ENCODE assay signal across 28 mouse cellular contexts in genomic region chrX:50991324-50991723, GRCm38 (mm10). TPM values are rescaled to one million over a fixed set of nuclear protein-coding genes. Genes with fewer than 3 reads are reported as not detected.
DNase-seq lines count a peak whose midpoint lies in the region; ATAC-seq and TF ChIP-seq lines count a peak whose summit lies in the region.
"Had no signal": no experiment of that assay in that cellular context is flagged by ENCODE, and none has a peak within 500 bp of the region (broad histone marks: within the 10 kb centered on the region; RNA-seq: fewer than 3 reads in every experiment).

No protein-coding gene starts in this region.

- H3K27me3 ChIP-seq in embryonic facial prominence, embryonic 14.5 days (replicated peaks; ENCODE audit: control insufficient read depth, insufficient read depth, low read length) = no peaks in the 10 kb centered on the region
- peaks cover 22% of the 10 kb centered on the region; the same call in 1 of the 2 replicates for H3K27me3 ChIP-seq in embryonic facial prominence, embryonic 10.5 days (replicated peaks; ENCODE audit: low read depth, poor library complexity, severe bottlenecking)
- no peaks in the 10 kb centered on the region; the same call in 1 of the 2 replicates for H3K27me3 ChIP-seq in stomach, embryonic 16.5 days (ENCODE audit: control insufficient read depth, insufficient read depth, low read length)
- no peaks in the 10 kb centered on the region for H3K27me3 ChIP-seq in stomach, postnatal 0 days (ENCODE audit: control insufficient read depth, insufficient read depth, low read length)
- no peaks in the 10 kb centered on the region for H3K27me3 ChIP-seq in liver, embryonic 12.5 days (replicated peaks)
- H3K27me3 ChIP-seq: CH12.LX; embryonic facial prominence, embryonic 12.5 days; embryonic facial prominence, embryonic 15.5 days; forebrain, embryonic 13.5 days; forebrain, embryonic 15.5 days had no signal

- H3K9me3 ChIP-seq in embryonic facial prominence, embryonic 14.5 days (ENCODE audit: control insufficient read depth, low read length) = no peaks in the 10 kb centered on the region
- no peaks in the 10 kb centered on the region for H3K9me3 ChIP-seq in embryonic facial prominence, embryonic 10.5 days
- no peaks in the 10 kb centered on the region for H3K9me3 ChIP-seq in stomach, embryonic 16.5 days (replicated peaks; ENCODE audit: control insufficient read depth, low read length)
- H3K9me3 ChIP-seq in stomach, postnatal 0 days (ENCODE audit: control insufficient read depth, low read length) = no peaks in the 10 kb centered on the region
- no peaks in the 10 kb centered on the region for H3K9me3 ChIP-seq in liver, embryonic 12.5 days (replicated peaks)
- H3K9me3 ChIP-seq: embryonic facial prominence, embryonic 12.5 days; embryonic facial prominence, embryonic 15.5 days; forebrain, embryonic 13.5 days; forebrain, embryonic 15.5 days; G1E had no signal

- TF ChIP-seq CTCF in stomach, postnatal 0 days (IDR thresholded peaks at IDR 0.05; ENCODE audit: low read depth) = no peak

- peak; percentile 75 for ATAC-seq in embryonic facial prominence, embryonic 14.5 days (ENCODE audit: low read depth)
- ATAC-seq in stomach, embryonic 16.5 days (ENCODE audit: insufficient read depth, low FRiP score) = 0 out of 2 replicates have a peak, but pooled peaks have one; percentile 33
- no peak for ATAC-seq in stomach, postnatal 0 days (ENCODE audit: low FRiP score, low TSS enrichment)
- no peak for ATAC-seq in liver, embryonic 12.5 days
- ATAC-seq: CD4-positive, CD25-positive, alpha-beta regulatory T cell, adult 4 months; forebrain, embryonic 13.5 days; forebrain, embryonic 15.5 days had no signal

- H3K9ac ChIP-seq in embryonic facial prominence, embryonic 14.5 days (ENCODE audit: low read depth, low read length) = no peak overlapping the region
- no peak overlapping the region for H3K9ac ChIP-seq in stomach, embryonic 16.5 days (ENCODE audit: low read length)
- no peak overlapping the region for H3K9ac ChIP-seq in stomach, postnatal 0 days (ENCODE audit: low read length)
- no peak overlapping the region for H3K9ac ChIP-seq in liver, embryonic 12.5 days
- H3K9ac ChIP-seq: embryonic facial prominence, embryonic 12.5 days; embryonic facial prominence, embryonic 15.5 days; forebrain, embryonic 13.5 days; forebrain, embryonic 15.5 days had no signal

- DNase-seq in embryonic facial prominence, embryonic 14.5 days (ENCODE audit: low spot score) = peak; percentile 59
- DNase-seq in embryonic facial prominence, embryonic 10.5 days (ENCODE audit: low spot score) = no peak
- no peak for DNase-seq in stomach, postnatal 0 days (ENCODE audit: low spot score)
- peak; percentile 45 for DNase-seq in urinary bladder, postnatal 14 days (ENCODE audit: low spot score)
- no peak for DNase-seq in urinary bladder, adult 2 months (ENCODE audit: low spot score)
- peak; percentile 31 to 35 for DNase-seq in urinary bladder, postnatal 36 days (ENCODE audit: low spot score in 2 of 2)
- DNase-seq: adrenal gland, adult 2 months; adrenal gland, postnatal 10 days; adrenal gland, postnatal 25 days; B cell, adult 2 months; cerebellum, adult 11 months; cerebellum, adult 18-20 months; cerebellum, adult 8-10 months; cerebellum, adult 9-11 months; cerebellum, postnatal 14 days; cerebellum, postnatal 36 days; embryo, embryonic 11 days had no signal

- no peaks in the 10 kb centered on the region for H3K36me3 ChIP-seq in embryonic facial prominence, embryonic 14.5 days (ENCODE audit: control insufficient read depth, insufficient read depth, low read length)
- H3K36me3 ChIP-seq in embryonic facial prominence, embryonic 10.5 days (replicated peaks) = peaks cover 2% of the 10 kb centered on the region; the same call in 1 of the 2 replicates
- no peaks in the 10 kb centered on the region for H3K36me3 ChIP-seq in stomach, embryonic 16.5 days (ENCODE audit: control insufficient read depth, insufficient read depth, low read length)
- H3K36me3 ChIP-seq in stomach, postnatal 0 days (ENCODE audit: control insufficient read depth, insufficient read depth, low read length) = no peaks in the 10 kb centered on the region
- H3K36me3 ChIP-seq in liver, embryonic 12.5 days = no peaks in the 10 kb centered on the region
- H3K36me3 ChIP-seq: embryonic facial prominence, embryonic 12.5 days; embryonic facial prominence, embryonic 15.5 days; forebrain, embryonic 15.5 days; G1E had no signal

- TF ChIP-seq EP300 in stomach, postnatal 0 days (optimal IDR thresholded peaks at IDR 0.05) = no peak

- H3K4me2 ChIP-seq in embryonic facial prominence, embryonic 14.5 days (ENCODE audit: low read depth, low read length) = no peak overlapping the region
- H3K4me2 ChIP-seq in stomach, embryonic 16.5 days (ENCODE audit: low read depth, low read length) = no peak overlapping the region
- no peak overlapping the region for H3K4me2 ChIP-seq in stomach, postnatal 0 days (replicated peaks; ENCODE audit: low read depth)
- no peak overlapping the region for H3K4me2 ChIP-seq in liver, embryonic 12.5 days
- H3K4me2 ChIP-seq: embryonic facial prominence, embryonic 12.5 days; embryonic facial prominence, embryonic 15.5 days; forebrain, embryonic 13.5 days; forebrain, embryonic 15.5 days had no signal

- no peaks in the 10 kb centered on the region for H3K4me1 ChIP-seq in embryonic facial prominence, embryonic 14.5 days (ENCODE audit: control insufficient read depth, insufficient read depth, low read length)
- no peaks in the 10 kb centered on the region for H3K4me1 ChIP-seq in embryonic facial prominence, embryonic 10.5 days
- no peaks in the 10 kb centered on the region for H3K4me1 ChIP-seq in stomach, embryonic 16.5 days (ENCODE audit: control insufficient read depth, insufficient read depth, low read length)
- no peaks in the 10 kb centered on the region for H3K4me1 ChIP-seq in stomach, postnatal 0 days (replicated peaks; ENCODE audit: control insufficient read depth, insufficient read depth)
- H3K4me1 ChIP-seq in liver, embryonic 12.5 days = no peaks in the 10 kb centered on the region
- H3K4me1 ChIP-seq: embryonic facial prominence, embryonic 12.5 days; embryonic facial prominence, embryonic 15.5 days; forebrain, embryonic 13.5 days; forebrain, embryonic 15.5 days had no signal

- H3K4me3 ChIP-seq in embryonic facial prominence, embryonic 14.5 days (ENCODE audit: low read depth, low read length) = no peak overlapping the region
- no peak overlapping the region for H3K4me3 ChIP-seq in embryonic facial prominence, embryonic 10.5 days
- no peak overlapping the region for H3K4me3 ChIP-seq in stomach, embryonic 16.5 days (replicated peaks; ENCODE audit: low read length)
- no peak overlapping the region for H3K4me3 ChIP-seq in stomach, postnatal 0 days (ENCODE audit: low read depth, low read length)
- H3K4me3 ChIP-seq in liver, embryonic 12.5 days = no peak overlapping the region
- H3K4me3 ChIP-seq: embryonic facial prominence, embryonic 12.5 days; embryonic facial prominence, embryonic 15.5 days; erythroblast, embryonic 14.5 days; forebrain, embryonic 13.5 days; forebrain, embryonic 15.5 days had no signal

- no peak overlapping the region for H3K27ac ChIP-seq in embryonic facial prominence, embryonic 14.5 days (replicated peaks; ENCODE audit: low read depth, low read length)
- no peak overlapping the region for H3K27ac ChIP-seq in embryonic facial prominence, embryonic 10.5 days (replicated peaks)
- no peak overlapping the region for H3K27ac ChIP-seq in stomach, embryonic 16.5 days (ENCODE audit: low read length)
- no peak overlapping the region for H3K27ac ChIP-seq in stomach, postnatal 0 days (replicated peaks)
- no peak overlapping the region for H3K27ac ChIP-seq in liver, embryonic 12.5 days
- H3K27ac ChIP-seq: embryonic facial prominence, embryonic 12.5 days; forebrain, embryonic 13.5 days; forebrain, embryonic 15.5 days had no signal

- WGBS in embryonic facial prominence, embryonic 14.5 days = 86% methylated on average over 5 of the region's 5 CpGs
- WGBS in embryonic facial prominence, embryonic 10.5 days = 90% methylated on average over 5 of the region's 5 CpGs
- 78% methylated on average over 5 of the region's 5 CpGs for WGBS in stomach, embryonic 16.5 days
- WGBS in stomach, postnatal 0 days = 71% methylated on average over 5 of the region's 5 CpGs
- 78% methylated on average over 5 of the region's 5 CpGs for WGBS in liver, embryonic 12.5 days (ENCODE audit: insufficient replicate concordance)

RNA-seq across cellular contexts. Expression of gene Rap2c, which starts 26.5 kb away (rescaled TPM):
- polyA plus RNA-seq in embryonic facial prominence, embryonic 14.5 days (2014; fragmentation: Nextera tagmentation; extraction: Ambion mirVana) = 36.0 and 38.0 TPM in 2 replicates
- polyA plus RNA-seq in embryonic facial prominence, embryonic 10.5 days (2016; fragmentation: Nextera tagmentation; extraction: Ambion mirVana) = 38.6 and 39.3 TPM in 2 replicates
- 18.0 TPM in 2 replicates for polyA plus RNA-seq in stomach, embryonic 16.5 days (2015; fragmentation: Nextera tagmentation; extraction: Ambion mirVana)
- 10.7 and 11.2 TPM in 2 replicates for polyA plus RNA-seq in stomach, postnatal 0 days (2015; fragmentation: Nextera tagmentation; extraction: Ambion mirVana)
- 13.6 and 13.9 TPM in 2 replicates for polyA plus RNA-seq in urinary bladder, adult 2 months (2012; rRNA removed)
- 11.9 TPM in 2 replicates for polyA plus RNA-seq in liver, embryonic 12.5 days (2016; fragmentation: Nextera tagmentation; extraction: Ambion mirVana)

RNA-seq across cellular contexts. Expression of gene Frmd7, which starts 48.8 kb away (rescaled TPM):
- polyA plus RNA-seq in embryonic facial prominence, embryonic 14.5 days (2014; fragmentation: Nextera tagmentation; extraction: Ambion mirVana) = 0.21 and 0.22 TPM in 2 replicates
- 0.40 and 0.82 TPM in 2 replicates for polyA plus RNA-seq in embryonic facial prominence, embryonic 10.5 days (2016; fragmentation: Nextera tagmentation; extraction: Ambion mirVana)
- not detected in 2 replicates for polyA plus RNA-seq in stomach, embryonic 16.5 days (2015; fragmentation: Nextera tagmentation; extraction: Ambion mirVana)
- polyA plus RNA-seq in stomach, postnatal 0 days (2015; fragmentation: Nextera tagmentation; extraction: Ambion mirVana) = 0.05 TPM in 1 of 2 replicates, not detected in the other
- polyA plus RNA-seq in urinary bladder, adult 2 months (2012; rRNA removed) = 0.88 and 1.2 TPM in 2 replicates
- polyA plus RNA-seq in liver, embryonic 12.5 days (2016; fragmentation: Nextera tagmentation; extraction: Ambion mirVana) = 0.11 and 0.14 TPM in 2 replicates
- polyA plus RNA-seq: adrenal gland, adult 2 months; erythroblast, embryonic 14.5 days; forebrain, embryonic 11.5 days; forebrain, embryonic 13.5 days; G1E had no signal

Comparison
In these comparisons a context has a peak if more than half of its experiments do, and no peak if none do; other contexts are left out.
1. ATAC-seq: peak in embryonic facial prominence, embryonic 14.5 days (single experiment) and stomach, embryonic 16.5 days (single experiment); none in stomach, postnatal 0 days (single experiment) and liver, embryonic 12.5 days (single experiment).
2. DNase-seq: peak in embryonic facial prominence, embryonic 14.5 days (single experiment), urinary bladder, postnatal 14 days (single experiment) and urinary bladder, postnatal 36 days (2 of 2); none in embryonic facial prominence, embryonic 10.5 days (single experiment), stomach, postnatal 0 days (single experiment) and urinary bladder, adult 2 months (single experiment).